Mouse (Mus musculus) liver, adult (tissue): Measurements from ENCODE around the gene Naa20.

Source experiments
- GATA4 ChIP-seq: IDR thresholded peaks from 2 replicates; pipeline ENCODE4 v1.6.1; 2014; ENCODE audit warnings: mild to moderate bottlenecking, low read length; ENCODE audit not compliant: insufficient replicate concordance

Gene Naa20

GRCm38 (mm10) chr2:145877191-145877590, 24.7 kb upstream of the Naa20 start:
- TF ChIP-seq GATA4 = no peak

GRCm38 (mm10) chr2:145880887-145881747, 20.8 kb upstream of the Naa20 start:
- no peak for TF ChIP-seq GATA4

GRCm38 (mm10) chr2:145881932-145882331, 20.0 kb upstream of the Naa20 start:
- no peak for TF ChIP-seq GATA4

GRCm38 (mm10) chr2:145882398-145882797, 19.5 kb upstream of the Naa20 start:
- no peak for TF ChIP-seq GATA4

GRCm38 (mm10) chr2:145884036-145884912, 17.6 kb upstream of the Naa20 start:
- TF ChIP-seq GATA4 = no peak

GRCm38 (mm10) chr2:145884913-145885785, 16.8 kb upstream of the Naa20 start:
- no peak for TF ChIP-seq GATA4

GRCm38 (mm10) chr2:145887937-145888765, 13.7 kb upstream of the Naa20 start:
- peak; percentile 50; the same call in 1 of the 2 replicates for TF ChIP-seq GATA4

GRCm38 (mm10) chr2:145888766-145889480, 13.0 kb upstream of the Naa20 start:
- no peak for TF ChIP-seq GATA4

- no peak for TF ChIP-seq GATA4
These were observed 11.3 kb upstream of the Naa20 start for GRCm38 (mm10) chr2:145890571-145890970.

GRCm38 (mm10) chr2:145893756-145894155, 8.1 kb upstream of the Naa20 start:
- no peak for TF ChIP-seq GATA4

- TF ChIP-seq GATA4 = no peak
These were observed 3.8 kb upstream of the Naa20 start for GRCm38 (mm10) chr2:145898106-145898505.

- peak; percentile 21; the same call in 1 of the 2 replicates for TF ChIP-seq GATA4
These were observed 1.4 kb downstream of the Naa20 start for GRCm38 (mm10) chr2:145903061-145903901.
